Mouse (Mus musculus) brain, adult 10 weeks (tissue): Measurements from ENCODE around the gene Exoc5. TPM values are rescaled to one million over a fixed set of nuclear protein-coding genes. Genes with fewer than 3 reads are reported as not detected.

Source experiments
- polyA plus RNA-seq: library from polyadenylated mRNA; stranded (reverse); fragments of 350-450 nt; fragmentation: Illumina TruSeq; extraction: RNeasy Lipid Tissue Mini Kit (QIAGEN cat#74804); gene quantifications from one replicate; pipeline ENCODE4 v1.2.3, GENCODE M21; 2015; ENCODE audit warnings: low read depth, low replicate concordance

Exoc5 gene
- 39.6 TPM for polyA plus RNA-seq

DNA sequence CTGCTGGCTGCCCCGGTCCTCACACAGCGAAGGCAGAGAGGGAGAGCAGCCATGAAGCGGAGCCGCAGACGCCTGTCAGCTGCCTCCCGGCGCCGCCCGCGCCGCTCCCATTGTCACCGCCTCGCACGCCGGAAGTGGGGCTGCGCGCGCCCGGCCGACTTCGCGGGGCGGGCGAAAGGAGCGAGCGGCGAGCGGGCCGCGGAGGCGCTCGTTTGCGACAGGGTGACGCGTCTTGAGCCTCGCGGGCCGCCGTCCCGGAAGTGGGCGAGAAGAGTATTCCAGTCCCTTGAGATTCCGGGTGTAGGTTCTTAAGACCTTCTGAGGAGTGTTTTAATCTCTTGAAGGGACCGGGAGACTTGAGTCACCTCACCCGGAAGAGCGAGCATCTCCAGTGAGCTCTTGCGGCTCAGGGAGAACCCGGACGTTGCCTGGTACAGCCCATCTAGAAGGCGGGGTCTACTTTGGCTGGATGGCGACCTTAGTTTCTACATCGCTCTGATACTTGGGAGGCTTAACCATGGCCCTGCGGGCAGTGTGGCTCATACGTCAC, at the start of gene Exoc5:
Exoc5 (minus strand) TSS at position 380 of the 550 bp plus-strand sequence.

DNA sequence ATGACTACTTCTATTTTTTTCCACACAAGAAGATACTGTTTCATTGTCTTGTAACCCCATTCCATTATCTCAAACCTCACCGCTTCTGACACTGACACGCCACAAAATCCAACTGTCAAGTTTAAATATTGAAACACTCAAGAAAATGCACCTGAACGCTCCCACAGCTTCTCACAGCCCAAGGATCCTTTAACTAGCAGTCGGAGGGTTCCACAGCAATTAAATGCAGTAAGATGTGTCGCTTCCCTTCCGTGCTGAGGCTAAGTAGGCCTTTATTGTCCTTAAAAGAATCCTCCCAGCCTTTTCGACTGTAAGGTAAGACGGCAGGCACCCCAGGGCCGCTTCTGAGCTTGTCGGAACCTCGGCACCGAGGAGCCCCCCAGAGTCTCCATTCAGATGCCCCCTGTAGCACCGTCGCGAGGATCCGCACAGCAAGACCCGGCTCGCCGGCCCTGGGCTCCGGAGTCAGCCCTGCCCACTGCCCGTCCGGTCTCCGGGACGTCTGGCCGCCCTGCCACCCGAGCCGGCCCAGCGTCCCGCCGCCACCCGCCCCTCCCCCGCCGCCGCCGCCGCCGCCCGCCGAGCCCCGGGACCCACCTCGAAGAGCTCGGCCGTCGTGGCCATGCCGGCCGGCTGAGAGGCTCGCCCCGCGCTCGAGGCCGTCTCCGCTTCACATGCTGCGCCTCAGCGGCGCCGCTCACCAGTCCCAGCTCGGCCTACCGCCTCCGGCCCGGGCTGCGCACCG, 752 bp downstream of the Exoc5 start, which contains the start of gene Ap5m1:
Ap5m1 (plus strand) TSS at position 569 of the 745 bp plus-strand sequence.

Other genes starting within 250 kb of the Exoc5 start
- gene Ap5m1, start 556 bp downstream of the Exoc5 start, polyA plus RNA-seq = 22.0 TPM
- gene Naa30, start 105.6 kb upstream of the Exoc5 start, polyA plus RNA-seq = 27.0 TPM
- gene ccdc198, start 178.8 kb upstream of the Exoc5 start, polyA plus RNA-seq = not detected